Mouse (Mus musculus): ENCODE data around the gene Kcnk15. TPM values are rescaled to one million over a fixed set of nuclear protein-coding genes. Genes with fewer than 3 reads are reported as not detected.

The Kcnk15 gene
- polyA plus RNA-seq, 1 experiment = not detected

GRCm38 (mm10) chr2:163907131-163907530 lies 53.7 kb downstream of the Kcnk15 start:
- peaks cover 72% of the 10 kb centered on the region for H3K27me3 ChIP-seq (ENCODE audit: control insufficient read depth, insufficient read depth, insufficient read length)
- no peaks in the 10 kb centered on the region for H3K36me3 ChIP-seq (ENCODE audit: control insufficient read depth, insufficient read depth)
- H3K4me3 ChIP-seq (ENCODE audit: insufficient read depth, poor library complexity, severe bottlenecking) = no peak overlapping the region
- no peaks in the 10 kb centered on the region for H3K79me2 ChIP-seq (ENCODE audit: control insufficient read depth, insufficient read depth)
- H3K79me3 ChIP-seq (ENCODE audit: low read depth) = no peaks in the 10 kb centered on the region
- TF ChIP-seq CTCF (IDR thresholded peaks at IDR 0.05; ENCODE audit: control insufficient read depth, insufficient read depth, insufficient read length) (no peak), MYOD1 (IDR thresholded peaks at IDR 0.05; ENCODE audit: control insufficient read depth, insufficient read length, low read depth) (no peak), FOSL1 (IDR thresholded peaks at IDR 0.05; ENCODE audit: insufficient read depth, low read length, poor library complexity, severe bottlenecking) (no peak), CEBPB (IDR thresholded peaks at IDR 0.05; ENCODE audit: low read depth) (no peak), MYOG (IDR thresholded peaks at IDR 0.05; ENCODE audit: control insufficient read depth, extremely low read depth, insufficient read length) (no peak), USF1 (IDR thresholded peaks at IDR 0.05; ENCODE audit: low read depth) (no peak)
- no peak overlapping the region for H3ac ChIP-seq (ENCODE audit: control insufficient read depth, insufficient read length, low read depth)

Other genes with a start within 250 kb of the Kcnk15 start
- gene Serinc3, start 208.5 kb upstream of the Kcnk15 start, polyA plus RNA-seq (2012; fragmentation: generic; extraction: Trizol) = 29.4 TPM
- 254 TPM for gene Pkig, start 195.3 kb upstream of the Kcnk15 start, polyA plus RNA-seq (2012; fragmentation: generic; extraction: Trizol)
- gene Ada, start 103.4 kb upstream of the Kcnk15 start, polyA plus RNA-seq (2012; fragmentation: generic; extraction: Trizol) = 3.3 TPM
- 0.78 TPM for gene Ccn5, start 32.8 kb upstream of the Kcnk15 start, polyA plus RNA-seq (2012; fragmentation: generic; extraction: Trizol)
- not detected for gene Rims4, start 65.0 kb downstream of the Kcnk15 start, polyA plus RNA-seq (2012; fragmentation: generic; extraction: Trizol)
- gene Ywhab, start 141.3 kb downstream of the Kcnk15 start, polyA plus RNA-seq (2012; fragmentation: generic; extraction: Trizol) = 114 TPM
- gene Pabpc1l, start 171.8 kb downstream of the Kcnk15 start, polyA plus RNA-seq (2012; fragmentation: generic; extraction: Trizol) = 0.60 TPM
- 9.5 TPM for gene Stk4, start 216.7 kb downstream of the Kcnk15 start, polyA plus RNA-seq (2012; fragmentation: generic; extraction: Trizol)
- 19.3 TPM for gene Tomm34, start 217.5 kb downstream of the Kcnk15 start, polyA plus RNA-seq (2012; fragmentation: generic; extraction: Trizol)